Mouse (Mus musculus) c-Kit-negative CD71-positive TER-119-positive erythroid progenitor cells, embryonic 14.5 days (primary cell): Measurements from ENCODE around the gene Tcf15.

ENCODE experiments used
- DNase-seq: peaks from one replicate; pipeline ENCODE4 v3.0.0-alpha.2; 2013; ENCODE audit warnings: low read depth, low spot score

The Tcf15 gene

GRCm38 (mm10) chr2:152122896-152123295, 20.5 kb upstream of the Tcf15 start:
- peak; percentile 60 for DNase-seq

DNA sequence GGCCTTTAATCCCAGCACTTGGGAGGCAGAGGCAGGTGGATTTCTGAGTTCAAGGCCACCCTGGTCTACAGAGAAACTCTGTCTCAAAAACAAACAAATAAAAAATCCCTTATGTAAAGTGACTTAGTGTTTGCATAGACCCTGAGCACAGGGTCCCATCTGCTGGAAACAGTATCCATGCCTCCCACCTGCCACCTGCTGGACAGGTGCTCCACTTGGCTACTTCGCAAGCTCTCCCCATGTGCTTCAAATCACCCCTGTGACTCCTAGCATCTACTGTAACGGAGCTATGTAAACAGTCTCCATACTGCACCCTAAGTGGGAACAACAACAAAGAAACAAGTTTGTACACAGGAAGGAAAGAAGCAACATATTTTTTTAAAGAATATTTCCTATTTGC, 14.8 kb upstream of the Tcf15 start:
- DNase-seq = no peak

- DNase-seq = no peak
These were observed 13.6 kb upstream of the Tcf15 start for GRCm38 (mm10) chr2:152129778-152130177.

DNA sequence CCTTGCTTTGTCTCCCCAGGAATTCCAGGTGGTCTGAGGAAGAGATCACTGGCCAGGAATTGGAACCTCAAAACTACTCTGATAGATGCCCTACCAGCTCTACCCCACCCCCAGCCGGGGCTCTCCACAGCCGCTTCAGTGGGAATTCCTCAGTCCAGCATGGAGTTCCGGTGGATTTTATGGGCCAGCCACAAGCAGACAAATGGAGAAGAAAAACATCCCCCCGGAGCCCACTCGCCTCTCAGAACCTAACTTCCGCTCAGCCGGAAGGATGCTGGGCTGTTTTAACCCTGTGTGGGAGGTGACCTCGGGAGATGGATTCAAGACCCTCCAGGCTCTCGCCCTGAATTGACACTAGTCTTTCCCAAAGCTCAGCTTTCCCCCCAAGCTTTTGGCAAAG, 11.3 kb upstream of the Tcf15 start:
- no peak for DNase-seq

DNA sequence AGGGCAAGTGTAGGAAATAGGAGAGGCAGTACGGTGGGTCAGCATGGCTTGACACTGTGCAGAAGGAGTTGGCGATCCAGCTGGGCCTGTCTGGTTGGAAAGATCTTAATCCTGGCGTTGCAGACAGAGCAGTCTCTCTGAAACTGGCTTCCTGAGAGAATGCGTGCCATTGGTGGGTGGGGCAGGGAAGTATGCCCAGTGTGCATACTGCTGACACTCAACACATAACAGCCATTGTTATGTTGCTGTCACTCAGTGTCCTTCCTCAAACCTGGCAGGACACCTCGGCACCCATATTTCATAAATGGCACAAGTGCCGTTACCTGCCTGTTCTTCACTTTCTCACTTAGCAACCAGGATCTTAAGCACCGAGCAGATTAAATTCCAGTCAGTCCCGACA, 10.7 kb upstream of the Tcf15 start:
- DNase-seq = no peak

DNA sequence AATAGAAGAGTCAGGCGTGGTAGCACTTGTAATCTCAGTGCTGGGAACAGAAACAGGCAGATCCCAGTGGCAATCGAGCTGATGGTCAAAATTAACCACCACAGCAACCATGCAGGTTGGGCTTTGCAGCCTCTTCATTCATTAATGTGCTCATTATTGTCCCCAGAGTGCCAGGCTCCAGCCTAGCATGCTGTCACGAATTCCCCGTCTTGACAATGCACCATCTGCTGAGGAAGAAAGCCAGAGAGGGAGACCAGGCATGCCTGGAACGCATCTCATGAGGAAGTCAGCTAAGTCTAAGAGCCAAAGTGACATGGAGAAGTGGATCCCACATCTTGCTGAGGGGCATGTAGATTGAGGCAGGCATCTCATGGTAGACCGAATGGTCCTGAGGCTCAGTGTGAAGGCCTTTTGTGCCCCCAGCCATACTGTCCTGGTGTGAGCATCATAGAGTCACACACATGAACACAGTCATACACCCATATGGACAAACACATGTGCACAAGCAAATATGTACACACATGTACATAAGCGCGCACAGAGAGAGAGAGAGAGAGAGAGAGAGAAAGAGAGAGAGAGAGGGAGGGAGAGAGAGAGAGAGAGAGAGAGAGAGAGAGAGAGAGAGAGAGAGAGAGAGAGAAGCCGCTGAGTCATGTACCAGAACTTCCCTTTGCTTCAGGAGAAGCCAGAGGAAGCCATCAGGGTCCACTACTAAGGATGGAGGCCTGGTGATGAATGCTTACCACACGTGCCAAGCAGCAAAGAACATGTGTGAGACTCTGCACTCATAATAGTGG, 4.0 kb upstream of the Tcf15 start:
- DNase-seq = no peak

- DNase-seq = no peak
These were observed 2.4 kb upstream of the Tcf15 start for GRCm38 (mm10) chr2:152140941-152141340.

DNA sequence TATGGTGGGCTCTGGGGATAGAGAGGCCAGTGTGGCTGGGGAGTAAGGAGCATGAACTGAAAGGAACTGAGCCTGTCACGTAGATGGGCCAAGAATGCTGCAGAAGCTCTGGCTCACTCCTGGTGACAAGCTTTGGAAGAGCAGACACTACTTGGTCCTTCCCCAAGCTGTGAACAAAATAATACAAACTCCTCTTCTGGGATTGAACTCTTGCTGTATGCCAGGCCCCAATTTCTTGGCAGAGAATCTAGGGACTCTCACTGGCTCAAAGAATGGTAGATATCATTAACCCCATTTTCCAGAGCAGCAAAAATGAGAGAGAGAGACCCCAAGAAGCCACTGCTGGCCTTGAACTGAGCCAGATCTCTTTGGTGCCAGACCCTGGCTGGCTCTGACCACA, 1.9 kb upstream of the Tcf15 start:
- DNase-seq = no peak

GRCm38 (mm10) chr2:152142046-152142445, 1.3 kb upstream of the Tcf15 start:
- DNase-seq = no peak

DNA sequence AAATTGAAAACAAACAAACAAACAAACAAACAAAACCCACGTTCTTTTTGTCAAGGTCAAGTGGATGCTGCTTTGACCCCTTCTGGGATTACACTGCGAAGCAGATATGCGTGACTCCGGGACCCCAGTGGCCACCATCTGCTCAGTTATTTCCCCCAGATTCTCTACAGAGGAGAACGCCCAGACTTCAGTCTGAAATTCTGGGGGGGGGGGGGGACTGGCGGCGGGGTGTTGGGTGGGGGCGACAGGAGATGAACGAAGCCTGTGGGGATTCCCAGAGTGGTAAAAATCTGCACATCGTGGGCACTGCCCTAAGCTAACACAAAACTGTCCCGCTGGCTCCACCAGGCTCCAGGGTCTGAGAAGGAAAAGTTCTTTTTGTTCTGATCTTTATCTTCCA, 790 bp upstream of the Tcf15 start:
- DNase-seq = no peak

DNA sequence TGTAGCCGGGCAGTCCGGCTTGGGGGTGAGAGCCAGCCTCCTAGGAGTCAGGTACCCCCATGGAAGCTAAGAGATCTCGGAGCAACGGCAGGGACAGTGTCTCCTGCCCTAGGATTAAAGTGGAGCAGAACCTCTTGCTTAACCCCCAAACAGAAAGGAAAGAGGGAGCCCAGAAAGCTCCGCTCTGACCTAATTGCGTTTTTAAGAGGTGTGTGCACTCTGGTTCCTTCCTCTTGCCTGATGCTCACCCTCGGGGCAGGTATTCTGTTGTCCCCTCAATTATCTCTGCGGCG, 743 bp downstream of the Tcf15 start:
- no peak for DNase-seq

GRCm38 (mm10) chr2:152144501-152144900, 1.1 kb downstream of the Tcf15 start:
- no peak for DNase-seq

GRCm38 (mm10) chr2:152145711-152146110, 2.4 kb downstream of the Tcf15 start:
- DNase-seq = no peak

- DNase-seq = no peak
These were observed 3.7 kb downstream of the Tcf15 start for GRCm38 (mm10) chr2:152147079-152147478.

DNA sequence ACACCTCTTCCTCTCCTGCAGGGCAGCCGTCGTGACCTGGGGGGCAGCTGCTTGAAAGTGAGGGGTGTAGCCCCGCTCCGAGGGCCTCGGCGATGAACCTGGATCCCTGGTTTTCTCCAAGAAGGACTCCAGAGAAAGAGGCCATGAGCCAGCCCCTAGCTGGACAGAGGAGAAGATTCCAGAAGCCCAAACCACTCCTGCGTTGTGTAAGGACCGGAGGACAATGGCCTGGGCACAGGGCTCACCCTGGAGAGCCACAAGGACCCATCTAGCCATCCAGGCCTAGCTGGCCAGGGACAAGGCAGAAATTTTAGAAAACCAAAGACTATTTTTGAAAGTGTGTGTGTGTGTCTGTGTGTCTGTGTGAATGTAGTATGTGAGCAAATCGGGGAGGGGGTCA, 5.3 kb downstream of the Tcf15 start:
- DNase-seq = no peak

- no peak for DNase-seq
These were observed 6.5 kb downstream of the Tcf15 start for GRCm38 (mm10) chr2:152149891-152150290.

DNA sequence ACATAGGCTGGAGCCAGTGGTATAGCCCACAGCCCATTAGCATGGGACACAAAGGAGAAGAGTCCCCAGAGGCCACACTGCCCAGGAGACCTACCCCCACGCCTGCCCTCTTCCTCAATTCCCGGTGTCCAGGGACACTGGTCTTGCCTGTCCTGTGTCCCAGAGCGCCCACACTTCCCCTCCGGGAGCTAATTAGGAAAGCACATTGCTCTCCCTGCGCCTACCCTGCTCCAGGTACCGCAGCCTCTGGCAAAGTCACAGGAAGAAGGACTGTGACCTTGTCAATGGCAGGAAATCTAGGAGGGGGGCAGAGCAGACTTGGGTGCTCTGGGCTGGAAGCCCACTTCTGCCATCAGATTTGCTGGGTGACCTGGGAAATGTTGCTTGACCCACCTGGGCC, 7.0 kb downstream of the Tcf15 start:
- DNase-seq = no peak

GRCm38 (mm10) chr2:152153361-152153760, 10.0 kb downstream of the Tcf15 start:
- no peak for DNase-seq

GRCm38 (mm10) chr2:152155414-152156208, 12.2 kb downstream of the Tcf15 start:
- DNase-seq = no peak

GRCm38 (mm10) chr2:152156471-152156870, 13.1 kb downstream of the Tcf15 start:
- DNase-seq = no peak

GRCm38 (mm10) chr2:152159487-152159886, 16.1 kb downstream of the Tcf15 start:
- DNase-seq = no peak

GRCm38 (mm10) chr2:152166257-152166656, 22.9 kb downstream of the Tcf15 start:
- no peak for DNase-seq

GRCm38 (mm10) chr2:152167851-152168290, 24.5 kb downstream of the Tcf15 start:
- DNase-seq = no peak
